Mouse (Mus musculus) forebrain, embryonic 12.5 days (tissue): ENCODE measurements around the gene Clcf1. TPM values are rescaled to one million over a fixed set of nuclear protein-coding genes. Genes with fewer than 3 reads are reported as not detected.

Experiments used
- ATAC-seq: fragments of 200-750 bp; cut with Nextera tagmentation; 2 replicates; pipeline ENCODE4 v1.8.0; 2017; ENCODE audit warnings: moderate TSS enrichment; ENCODE audit not compliant: low FRiP score
- H3K27ac ChIP-seq: fragments of 300-500 bp; sonication (generic); 2 replicates; pipeline ENCODE4 v1.5.1; 2016; ENCODE audit warnings: mild to moderate bottlenecking
- H3K27me3 ChIP-seq: fragments of 300-500 bp; sonication (generic); 2 replicates; pipeline ENCODE4 v1.6.1; 2016; ENCODE audit warnings: mild to moderate bottlenecking
- H3K36me3 ChIP-seq: fragments of 300-500 bp; sonication (generic); replicated peaks from 2 replicates; pipeline ENCODE4 v1.6.1; 2016; ENCODE audit warnings: mild to moderate bottlenecking
- H3K4me1 ChIP-seq: fragments of 300-500 bp; sonication (generic); 2 replicates; pipeline ENCODE4 v1.6.1; 2016
- H3K4me2 ChIP-seq: fragments of 300-500 bp; sonication (generic); 2 replicates; pipeline ENCODE4 v1.6.1; 2016; ENCODE audit warnings: mild to moderate bottlenecking, moderate library complexity
- H3K4me3 ChIP-seq: fragments of 300-500 bp; sonication (generic); replicated peaks from 2 replicates; pipeline ENCODE4 v1.5.1; 2016; ENCODE audit warnings: mild to moderate bottlenecking
- H3K9ac ChIP-seq: fragments of 300-500 bp; sonication (generic); 2 replicates; pipeline ENCODE4 v1.6.1; 2016; ENCODE audit warnings: mild to moderate bottlenecking
- H3K9me3 ChIP-seq: fragments of 300-500 bp; sonication (generic); 2 replicates; pipeline ENCODE4 v1.6.1; 2016
- WGBS: fragments of 180-500 bp; shearing (Covaris S2); methylation state at CpG from one replicate; pipeline ENCODE4 v1.1.7; 2016; 5-methylcytosine and 5-hydroxymethylcytosine counted together
- polyA plus RNA-seq: library from polyadenylated mRNA; unstranded; fragments of >200 nt; fragmentation: Nextera tagmentation; extraction: Ambion mirVana; gene quantifications from 2 replicates; pipeline ENCODE4 v1.2.1, GENCODE M21; 2016

Clcf1 gene
- polyA plus RNA-seq, 1 experiment from 2014 or later = 1.2 TPM

DNA sequence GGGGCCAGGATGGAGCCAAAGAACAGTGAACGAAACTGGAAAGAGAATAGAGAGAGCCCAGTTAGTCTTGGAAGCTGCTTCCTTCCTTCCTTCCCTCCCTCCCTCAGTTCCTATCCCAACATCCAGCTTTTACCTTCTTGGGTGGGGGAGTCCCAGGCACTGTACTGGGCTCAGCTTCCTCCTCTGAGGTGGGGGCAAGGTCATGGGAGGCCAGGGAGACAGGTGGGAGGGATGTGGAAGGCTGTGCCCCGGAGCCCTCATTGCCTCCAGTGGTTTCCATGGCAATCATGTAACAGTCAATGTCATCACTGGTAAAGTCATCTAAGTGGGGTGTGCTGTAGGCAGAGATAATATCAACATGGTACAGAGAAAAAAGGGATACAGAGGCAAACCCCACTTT, 18.0 kb upstream of the Clcf1 start:
- Histone ChIP-seq H3K4me2 (no peak overlapping the region), H3K4me1 (peaks cover 41% of the 10 kb centered on the region), H3K4me3 (no peak overlapping the region), H3K27ac (0 out of 2 replicates have a peak overlapping the region, but pooled peaks have one; percentile 42), H3K36me3 (peaks cover 64% of the 10 kb centered on the region), H3K27me3 (no peaks in the 10 kb centered on the region), H3K9me3 (no peaks in the 10 kb centered on the region), H3K9ac (no peak overlapping the region)
- no peak for ATAC-seq
- WGBS = 86% methylated on average over 2 of the region's 2 CpGs

DNA sequence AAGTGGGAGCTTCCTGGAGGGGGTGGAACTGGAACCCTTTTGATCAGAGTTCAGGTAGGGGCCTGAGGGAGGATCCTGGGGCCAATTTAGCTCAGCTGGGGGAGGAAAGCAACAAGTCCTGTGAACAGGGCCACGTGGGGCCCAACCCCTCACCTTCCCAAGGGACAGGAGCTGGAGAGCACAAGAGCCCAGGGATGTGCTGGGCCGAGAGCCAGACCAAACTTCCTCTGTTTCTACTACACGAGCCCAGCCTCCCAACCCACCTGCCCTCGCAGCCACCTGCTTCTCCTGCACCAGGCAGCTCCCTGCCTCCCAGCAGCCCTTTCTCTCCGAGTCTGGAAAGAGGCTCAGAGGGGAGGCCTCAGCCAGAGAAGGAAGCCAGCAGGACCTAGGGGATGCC, 17.5 kb upstream of the Clcf1 start:
- no peak overlapping the region for H3K9ac ChIP-seq
- 71% methylated on average over 5 of the region's 5 CpGs for WGBS
- H3K36me3 ChIP-seq = peaks cover 64% of the 10 kb centered on the region

DNA sequence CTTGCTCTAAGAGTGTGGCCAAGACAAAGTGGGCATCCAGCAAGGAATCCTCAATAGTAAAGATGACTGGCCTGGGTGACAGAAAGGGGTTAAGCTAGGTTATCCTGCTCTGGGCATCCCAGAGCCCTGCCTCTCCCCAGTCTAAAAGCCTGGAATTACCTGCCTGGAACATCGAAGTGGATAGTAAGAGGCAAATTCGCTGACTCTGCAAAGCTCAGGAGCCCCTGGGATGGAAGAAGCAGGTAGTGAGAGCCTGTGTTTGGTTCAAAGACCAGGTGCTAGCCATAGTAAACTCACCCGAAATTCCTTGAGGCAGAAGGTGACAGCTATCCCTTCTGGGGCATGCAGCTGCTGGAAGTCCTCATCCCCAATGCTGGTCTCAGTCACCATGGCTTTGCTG, 16.9 kb upstream of the Clcf1 start:
- WGBS = 69% methylated on average over 3 of the region's 3 CpGs
- no peaks in the 10 kb centered on the region for H3K27me3 ChIP-seq
- peaks cover 64% of the 10 kb centered on the region for H3K36me3 ChIP-seq
- H3K9me3 ChIP-seq = no peaks in the 10 kb centered on the region
- peaks cover 41% of the 10 kb centered on the region for H3K4me1 ChIP-seq
- ATAC-seq = no peak
- H3K4me2 ChIP-seq = no peak overlapping the region
- H3K27ac ChIP-seq = no peak overlapping the region
- H3K9ac ChIP-seq = no peak overlapping the region
- no peak overlapping the region for H3K4me3 ChIP-seq

More for the DNA sequence above, 17.5 kb upstream of the Clcf1 start:
- H3K9me3 ChIP-seq = no peaks in the 10 kb centered on the region
- H3K4me3 ChIP-seq = no peak overlapping the region
- H3K27ac ChIP-seq = peak overlapping the region; percentile 48; the same call in 1 of the 2 replicates
- H3K4me2 ChIP-seq = peak overlapping the region; percentile 13; the same call in 1 of the 2 replicates
- peaks cover 39% of the 10 kb centered on the region for H3K4me1 ChIP-seq
- no peaks in the 10 kb centered on the region for H3K27me3 ChIP-seq
- no peak for ATAC-seq

- peak within 1 kb of the TSS; percentile 88 for H3K4me2 ChIP-seq
- no peaks in the 10 kb centered on the region for H3K9me3 ChIP-seq
- H3K9ac ChIP-seq = peak within 1 kb of the TSS; percentile 84
- WGBS = under 1% methylated on average over 34 of the region's 34 CpGs
- H3K27me3 ChIP-seq = peaks cover 31% of the 10 kb centered on the region
- H3K4me1 ChIP-seq = peaks cover 20% of the 10 kb centered on the region
- ATAC-seq = peak; percentile 85
- H3K4me3 ChIP-seq = peak within 1 kb of the TSS; percentile 70
- peak within 1 kb of the TSS; percentile 56; the same call in 1 of the 2 replicates for H3K27ac ChIP-seq
- peaks cover 30% of the 10 kb centered on the region for H3K36me3 ChIP-seq
Observed at GRCm38 (mm10) chr19:4201291-4201909, 12.6 kb upstream of the Clcf1 start, which contains the start of gene Rad9a. Gene Rad9a, minus strand, starts transcription at chr19:4201662.

DNA sequence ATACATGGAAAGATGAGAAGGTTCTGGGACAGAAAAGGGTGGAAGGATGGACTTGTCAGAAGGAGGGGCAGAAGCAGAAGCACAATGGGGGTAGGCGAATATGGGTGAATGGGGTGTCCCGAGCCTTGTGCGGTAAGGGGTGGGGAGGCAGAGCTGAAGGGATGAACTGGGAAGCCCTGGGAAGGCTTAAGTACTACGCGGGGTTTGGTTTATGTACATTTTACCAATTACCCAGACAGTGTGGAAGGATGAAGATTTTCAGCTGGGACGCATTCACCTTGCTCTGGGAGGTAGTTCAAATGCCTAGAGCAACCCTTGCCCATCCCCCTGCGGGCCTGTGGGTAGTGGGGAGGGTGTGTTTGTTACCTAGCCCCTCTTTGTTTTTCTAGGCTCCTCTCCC, 11.9 kb upstream of the Clcf1 start:
- H3K27ac ChIP-seq = no peak overlapping the region
- ATAC-seq = peak; percentile 20
- 29% methylated on average over 7 of the region's 7 CpGs for WGBS
- peaks cover 20% of the 10 kb centered on the region for H3K4me1 ChIP-seq
- H3K36me3 ChIP-seq = peaks cover 22% of the 10 kb centered on the region
- H3K9ac ChIP-seq = peak overlapping the region; percentile 71
- H3K4me3 ChIP-seq = peak overlapping the region; percentile 70
- no peaks in the 10 kb centered on the region for H3K9me3 ChIP-seq
- H3K4me2 ChIP-seq = peak overlapping the region; percentile 88
- peaks cover 34% of the 10 kb centered on the region for H3K27me3 ChIP-seq

- H3K27ac ChIP-seq = no peak overlapping the region
- peaks cover 34% of the 10 kb centered on the region for H3K27me3 ChIP-seq
- ATAC-seq = no peak
- H3K4me2 ChIP-seq = no peak overlapping the region
- WGBS = 70% methylated on average over 3 of the region's 3 CpGs
- H3K4me1 ChIP-seq = peaks cover 20% of the 10 kb centered on the region
- H3K9me3 ChIP-seq = no peaks in the 10 kb centered on the region
- no peak overlapping the region for H3K4me3 ChIP-seq
- H3K9ac ChIP-seq = no peak overlapping the region
- peaks cover 15% of the 10 kb centered on the region for H3K36me3 ChIP-seq
Observed at GRCm38 (mm10) chr19:4203148-4203547, 10.9 kb upstream of the Clcf1 start.

- ATAC-seq = no peak
- Histone ChIP-seq H3K27me3 (peaks cover 37% of the 10 kb centered on the region), H3K4me1 (peaks cover 20% of the 10 kb centered on the region), H3K27ac (no peak overlapping the region), H3K4me2 (no peak overlapping the region), H3K9me3 (no peaks in the 10 kb centered on the region), H3K4me3 (no peak overlapping the region), H3K9ac (no peak overlapping the region), H3K36me3 (peaks cover 15% of the 10 kb centered on the region)
- 64% methylated on average over 13 of the region's 13 CpGs for WGBS
Observed at GRCm38 (mm10) chr19:4203604-4204326, 10.3 kb upstream of the Clcf1 start.

GRCm38 (mm10) chr19:4204889-4205288, 9.1 kb upstream of the Clcf1 start:
- Histone ChIP-seq H3K27ac (no peak overlapping the region), H3K4me2 (no peak overlapping the region), H3K4me1 (peaks cover 20% of the 10 kb centered on the region), H3K27me3 (peaks cover 37% of the 10 kb centered on the region), H3K4me3 (no peak overlapping the region), H3K36me3 (peaks cover 5% of the 10 kb centered on the region; the same call in 1 of the 2 replicates), H3K9me3 (no peaks in the 10 kb centered on the region), H3K9ac (no peak overlapping the region)
- no peak for ATAC-seq
- WGBS = 54% methylated on average over 4 of the region's 4 CpGs

DNA sequence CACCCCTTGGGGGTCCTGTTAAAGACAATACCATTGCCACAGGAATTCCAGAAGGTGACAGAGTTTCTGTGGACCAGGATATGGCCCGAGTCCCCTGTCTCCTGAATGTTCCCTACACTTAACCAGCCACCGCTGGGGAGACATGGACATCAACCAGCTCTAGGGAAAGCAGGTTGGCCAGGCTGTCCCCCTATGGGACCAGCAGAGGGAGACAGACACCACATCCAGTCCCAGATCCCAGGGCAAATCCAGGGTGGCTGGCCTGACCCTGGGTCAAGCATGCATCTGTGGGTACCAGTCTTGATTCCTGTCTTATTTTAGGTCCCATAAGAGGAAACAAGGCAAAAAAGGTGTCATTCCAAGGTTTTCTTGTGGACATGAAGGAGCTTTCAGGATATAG, 7.1 kb upstream of the Clcf1 start:
- Histone ChIP-seq H3K4me1 (peaks cover 7% of the 10 kb centered on the region), H3K4me2 (no peak overlapping the region), H3K27ac (no peak overlapping the region), H3K36me3 (no peaks in the 10 kb centered on the region), H3K9ac (no peak overlapping the region), H3K9me3 (no peaks in the 10 kb centered on the region), H3K27me3 (peaks cover 50% of the 10 kb centered on the region), H3K4me3 (no peak overlapping the region)
- ATAC-seq = peak; percentile 60; the same call in 1 of the 2 replicates
- 2% methylated on average over 2 of the region's 2 CpGs for WGBS

GRCm38 (mm10) chr19:4208563-4208962, 5.5 kb upstream of the Clcf1 start:
- Histone ChIP-seq H3K4me3 (no peak overlapping the region), H3K27me3 (peaks cover 54% of the 10 kb centered on the region), H3K4me2 (no peak overlapping the region), H3K9me3 (no peaks in the 10 kb centered on the region), H3K27ac (no peak overlapping the region), H3K9ac (no peak overlapping the region), H3K4me1 (peaks cover 18% of the 10 kb centered on the region), H3K36me3 (no peaks in the 10 kb centered on the region)
- 70% methylated on average over 5 of the region's 5 CpGs for WGBS
- ATAC-seq = no peak

DNA sequence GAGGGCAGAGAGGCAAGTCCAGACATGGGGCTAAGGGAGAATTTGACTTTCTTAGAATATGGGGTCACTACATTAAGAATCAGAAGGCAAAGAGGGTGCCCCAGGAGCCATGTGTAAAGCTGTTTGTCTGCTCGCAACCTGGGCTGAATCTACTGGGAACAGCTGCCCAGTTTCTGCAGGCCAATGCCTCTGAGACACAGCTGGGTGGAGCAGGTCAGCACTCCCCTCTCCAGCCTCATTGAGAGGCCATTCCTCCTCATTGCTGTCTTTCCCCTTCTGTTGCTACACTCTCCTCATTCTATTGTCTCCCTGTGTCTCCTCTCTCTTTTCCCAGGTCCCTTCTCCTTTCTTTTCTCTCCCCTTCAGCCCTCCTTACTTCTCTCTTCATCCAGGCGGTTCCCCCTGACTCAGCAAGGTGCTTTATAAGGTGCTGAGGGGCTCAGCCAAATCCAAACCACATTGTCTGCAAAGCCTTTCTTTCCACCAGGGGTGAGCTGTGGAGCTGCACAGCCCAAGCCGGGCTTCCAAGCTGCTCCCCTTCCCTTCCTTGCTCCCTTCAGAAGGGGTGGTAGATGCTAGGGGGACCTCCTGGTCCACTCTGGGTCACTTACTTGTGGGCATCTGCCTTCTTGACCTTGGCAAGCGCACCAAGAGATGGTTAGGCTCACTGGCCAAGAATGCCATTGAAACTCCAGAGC, 2.0 kb upstream of the Clcf1 start:
- 18% methylated on average over 4 of the region's 4 CpGs for WGBS
- Histone ChIP-seq H3K4me2 (no peak overlapping the region; the same call in 1 of the 2 replicates), H3K27ac (no peak overlapping the region), H3K9ac (no peak overlapping the region), H3K36me3 (no peaks in the 10 kb centered on the region), H3K4me3 (no peak overlapping the region), H3K9me3 (no peaks in the 10 kb centered on the region), H3K27me3 (peaks cover 66% of the 10 kb centered on the region), H3K4me1 (peaks cover 48% of the 10 kb centered on the region)
- no peak for ATAC-seq

- Histone ChIP-seq H3K27ac (no peak overlapping the region), H3K4me2 (peak overlapping the region; percentile 99), H3K4me1 (peaks cover 52% of the 10 kb centered on the region), H3K9me3 (no peaks in the 10 kb centered on the region), H3K9ac (peak overlapping the region; percentile 73; the same call in 1 of the 2 replicates), H3K27me3 (peaks cover 79% of the 10 kb centered on the region), H3K4me3 (peak overlapping the region; percentile 60; the same call in 1 of the 2 replicates), H3K36me3 (no peaks in the 10 kb centered on the region)
- no peak for ATAC-seq
- WGBS = 5% methylated on average over 9 of the region's 9 CpGs
Observed at GRCm38 (mm10) chr19:4213524-4213974, 489 bp upstream of the Clcf1 start.
